Mouse (Mus musculus) cerebellum, adult (tissue): ENCODE measurements at regions not wholly inside any gene's neighbourhood (a gene's known extent, or its start where the extent isn't known, plus 50 kb on each side); places are given as distances from the start of the nearest gene placed in this dataset.

Experiments used
- ATAC-seq: cut with Nextera tagmentation; 2 replicates; pipeline ENCODE4 v1.9.2; 2017; ENCODE audit warnings: mild to moderate bottlenecking, moderate library complexity, mixed read lengths; ENCODE audit not compliant: insufficient number of reproducible peaks, low FRiP score, low TSS enrichment

- ATAC-seq = no peak
These were observed 601.7 kb upstream of the Tenm3 start for GRCm38 (mm10) chr8:49445444-49445843.

DNA sequence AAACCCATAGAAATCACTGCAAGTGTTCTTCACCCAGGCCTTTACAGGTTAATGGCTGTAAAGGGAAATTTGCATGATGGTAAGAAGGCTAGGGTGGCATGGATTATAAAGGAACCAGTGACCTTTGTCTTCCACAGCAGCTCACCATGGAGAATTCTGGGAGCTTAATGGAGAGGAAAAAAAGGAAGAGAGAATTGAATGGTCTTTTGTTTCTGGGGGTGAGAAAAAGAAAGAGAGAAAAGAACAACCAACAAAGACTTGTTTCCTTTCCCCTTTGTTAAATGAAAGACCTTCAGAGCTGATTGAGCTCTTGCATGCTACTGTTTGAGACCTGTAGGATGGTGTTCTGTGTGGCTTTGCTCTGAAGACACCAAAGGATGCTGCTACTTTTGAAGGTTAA lies 597.5 kb upstream of the Tenm3 start:
- no peak for ATAC-seq

DNA sequence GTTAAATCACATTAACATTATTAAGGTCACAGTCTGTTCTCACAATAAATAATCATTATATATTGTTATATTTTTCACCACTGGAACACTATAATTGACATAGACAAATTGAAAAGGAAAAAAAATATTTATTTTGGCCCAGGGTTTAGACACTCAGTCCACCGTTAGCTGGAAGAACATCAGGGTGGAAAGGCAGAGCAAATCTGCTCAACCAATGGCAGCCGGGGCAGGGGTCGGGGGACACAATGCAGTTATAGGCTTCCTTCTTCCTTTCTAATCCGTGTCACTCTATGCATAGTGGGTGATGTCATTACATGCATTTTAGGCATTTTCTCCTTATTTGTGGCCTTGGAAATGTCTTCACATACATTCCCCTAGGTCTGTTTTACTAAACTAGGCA lies 552.8 kb upstream of the Tenm3 start:
- no peak for ATAC-seq

- no peak for ATAC-seq
These were observed 551.3 kb upstream of the Tenm3 start for GRCm38 (mm10) chr8:49395029-49395428.

- no peak for ATAC-seq
These were observed 545.8 kb upstream of the Tenm3 start for GRCm38 (mm10) chr8:49389525-49389924.

DNA sequence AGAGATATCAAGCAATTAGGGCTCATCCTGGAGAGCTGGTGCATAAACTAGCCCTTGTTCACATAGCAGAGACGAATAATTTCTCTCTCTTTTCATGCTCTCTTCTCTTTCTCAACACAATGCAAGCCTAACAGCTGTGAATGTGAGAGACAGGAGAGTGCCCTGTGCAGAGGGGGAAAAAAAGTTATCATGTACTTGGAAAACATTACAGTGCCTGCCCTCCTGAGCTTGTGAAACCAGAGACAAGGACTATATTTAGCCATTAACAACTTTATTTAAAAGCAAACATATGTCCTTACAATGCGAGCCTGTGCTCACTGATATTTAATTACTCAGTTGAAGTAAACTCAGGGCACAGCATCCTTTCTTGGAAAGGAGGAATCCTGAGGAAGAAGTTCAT lies 543.8 kb upstream of the Tenm3 start:
- ATAC-seq = no peak

DNA sequence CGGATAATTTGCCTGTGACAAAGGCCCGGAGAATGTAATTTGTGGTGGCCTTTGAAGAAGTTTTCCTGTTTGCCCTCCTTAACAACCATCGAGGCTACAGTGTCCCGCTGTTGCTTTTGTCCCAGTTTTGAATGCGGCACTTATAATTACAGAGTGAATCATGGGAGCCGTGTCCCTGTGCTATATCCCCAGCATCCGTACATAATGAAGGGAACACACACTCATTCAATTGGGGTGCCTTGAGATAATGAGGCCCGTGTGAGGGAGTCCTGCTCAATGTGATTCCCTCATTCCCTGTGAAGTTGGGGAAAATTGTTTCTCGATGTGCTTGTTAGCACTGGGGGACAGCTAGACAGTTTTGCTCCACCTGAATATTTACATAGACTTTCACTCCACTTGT lies 528.9 kb upstream of the Tenm3 start:
- ATAC-seq = no peak

DNA sequence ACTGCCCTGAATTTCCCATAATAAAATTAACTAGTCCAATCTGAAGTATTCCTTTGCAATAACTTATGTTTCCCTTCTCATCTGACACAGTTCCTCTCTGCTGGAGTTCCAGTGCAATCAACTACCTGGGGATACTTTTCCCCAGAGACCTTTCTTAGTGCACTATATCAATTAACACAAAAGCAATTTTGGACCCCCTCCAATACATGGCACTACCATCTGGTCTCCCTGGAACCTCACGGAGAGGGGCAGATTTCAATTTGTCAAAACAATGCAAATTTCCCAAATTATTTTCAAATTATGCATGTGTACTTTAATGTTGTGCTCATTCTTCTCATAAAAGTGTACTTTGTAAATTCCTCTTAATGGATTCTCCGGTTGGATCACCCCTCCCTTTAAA lies 518.9 kb upstream of the Tenm3 start:
- no peak for ATAC-seq

- ATAC-seq = no peak
These were observed 517.7 kb upstream of the Tenm3 start for GRCm38 (mm10) chr8:49361443-49361842.

DNA sequence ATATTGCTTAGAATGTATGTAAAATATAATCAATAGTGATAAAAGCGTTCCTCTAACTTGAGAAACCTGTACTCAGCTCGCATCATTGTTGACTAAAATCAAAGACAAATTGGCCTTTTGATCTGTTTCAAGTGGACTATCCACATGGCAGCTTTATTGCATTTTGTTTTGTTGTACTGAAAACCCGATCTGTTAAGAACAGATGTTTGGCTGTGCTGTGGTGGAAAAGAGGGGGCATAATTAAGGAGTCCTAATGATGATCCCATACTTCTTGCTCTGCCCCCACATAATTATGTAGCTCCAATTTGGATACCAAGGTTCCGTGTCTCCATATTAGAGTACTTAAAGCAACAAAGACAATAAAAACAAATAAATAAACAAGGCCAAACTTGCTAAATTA lies 516.4 kb upstream of the Tenm3 start:
- ATAC-seq = no peak

DNA sequence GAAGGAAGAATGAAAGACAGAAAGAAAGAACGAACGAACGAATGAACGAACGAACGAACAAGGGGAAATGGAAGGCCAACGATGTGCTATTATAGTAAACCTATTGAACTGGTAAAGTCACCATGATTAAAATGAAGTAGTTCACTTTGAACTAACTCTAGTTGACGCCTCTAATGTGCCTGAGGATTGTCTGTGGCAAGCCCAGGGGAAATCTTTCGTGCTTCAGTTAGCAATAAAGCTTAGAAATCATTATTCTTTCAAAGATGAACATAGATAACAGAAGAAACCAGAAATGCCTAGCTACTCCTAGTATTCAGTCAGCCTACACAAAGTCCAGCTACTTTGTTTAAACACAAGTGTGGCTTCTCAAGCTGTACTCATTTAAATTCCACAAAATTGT lies 515.9 kb upstream of the Tenm3 start:
- no peak for ATAC-seq

DNA sequence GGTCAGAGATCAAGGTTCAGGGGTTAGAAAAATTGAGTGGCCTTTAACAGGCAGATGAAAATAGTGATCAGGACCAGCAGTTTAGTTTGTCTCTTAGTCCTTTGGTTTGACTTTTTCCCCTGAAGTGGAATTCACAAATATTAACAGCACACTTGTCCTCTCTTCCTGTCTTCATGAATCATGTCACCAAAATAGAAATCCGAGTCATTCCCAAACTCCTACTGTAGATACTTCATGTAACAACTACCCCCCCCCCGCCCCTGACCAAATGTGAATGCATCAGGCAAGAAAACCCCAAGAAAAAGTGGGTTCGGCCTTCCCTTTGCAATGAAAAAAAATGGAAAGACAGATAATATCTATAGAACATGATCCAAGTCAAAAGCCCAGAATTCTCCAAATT lies 504.9 kb upstream of the Tenm3 start:
- ATAC-seq = no peak

GRCm38 (mm10) chr8:49338716-49339115 lies 495.0 kb upstream of the Tenm3 start:
- ATAC-seq = no peak

- no peak for ATAC-seq
These were observed 483.2 kb upstream of the Tenm3 start for GRCm38 (mm10) chr8:49326980-49327379.

DNA sequence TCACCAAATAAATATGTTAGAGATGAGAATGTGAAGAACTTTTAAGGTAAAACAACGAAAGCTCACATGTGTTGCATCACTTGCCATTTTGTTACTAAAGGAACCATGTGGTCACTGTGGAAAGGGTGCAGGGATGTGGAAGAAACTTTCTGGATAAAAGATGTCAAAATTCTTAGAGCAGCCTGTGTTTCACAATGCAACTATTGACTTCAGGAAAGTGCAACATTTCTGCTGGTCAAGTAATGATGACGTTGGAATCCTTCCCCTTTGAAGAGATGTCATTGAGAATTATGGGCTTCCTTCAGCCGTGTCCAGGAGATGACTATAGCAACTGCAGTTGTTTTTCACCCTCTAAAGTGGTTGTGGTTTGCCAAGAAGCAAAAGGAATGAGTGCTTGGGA lies 477.7 kb upstream of the Tenm3 start:
- no peak for ATAC-seq

DNA sequence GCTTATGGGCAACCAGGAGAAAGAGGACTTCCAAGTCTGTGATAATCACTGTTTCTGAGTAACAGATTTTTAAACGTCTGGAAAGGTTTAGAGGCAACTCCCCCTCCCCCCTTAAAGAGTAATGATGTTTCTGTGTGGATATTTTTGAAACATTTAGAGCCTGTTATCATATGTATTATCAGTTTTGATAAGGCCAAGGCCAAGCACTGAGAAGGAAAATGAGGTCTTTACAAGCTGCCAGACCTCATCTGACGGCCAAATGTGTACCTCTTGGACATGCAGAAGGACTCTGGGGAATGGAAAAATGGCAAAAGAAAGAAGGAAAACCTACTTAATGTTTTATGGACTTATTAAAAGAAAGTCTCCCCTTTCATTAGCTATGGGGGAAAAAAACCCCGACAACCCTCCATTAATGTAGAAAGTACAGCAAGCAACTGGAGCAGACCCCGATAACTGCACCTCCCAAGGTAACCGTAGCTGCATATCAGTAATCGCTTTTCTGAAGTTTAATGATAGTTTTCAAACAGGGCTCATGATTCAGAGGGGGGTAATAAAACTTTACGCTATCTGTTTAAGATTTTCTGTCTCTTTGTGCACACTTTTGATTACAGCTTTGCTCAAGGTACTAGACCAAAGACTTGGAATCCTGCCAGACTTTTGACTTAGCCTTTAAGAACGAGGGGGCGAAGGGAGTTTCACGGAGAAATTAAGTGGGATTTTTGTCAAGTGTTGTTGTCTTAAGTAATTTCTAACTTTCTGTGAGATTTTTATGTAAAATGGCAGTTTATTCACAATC lies 469.9 kb upstream of the Tenm3 start:
- no peak for ATAC-seq

DNA sequence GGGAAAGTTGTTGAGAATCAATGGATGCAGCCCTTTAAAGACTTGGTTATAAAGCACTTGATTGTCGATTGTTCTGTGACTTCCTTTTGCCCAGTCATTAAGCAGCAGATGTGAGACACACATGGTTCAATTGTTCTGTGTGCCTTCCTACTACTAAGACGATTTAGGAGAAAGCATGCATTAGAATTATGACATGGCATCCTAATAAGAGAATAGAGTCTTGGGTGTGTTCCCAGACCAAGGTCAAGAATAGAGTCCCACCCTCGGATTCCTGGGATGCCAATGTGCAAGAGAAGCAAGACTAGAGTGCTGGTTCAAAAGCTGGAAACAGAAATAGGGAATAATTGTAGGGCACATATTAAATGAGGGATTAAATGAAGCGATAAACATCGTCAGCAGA lies 469.1 kb upstream of the Tenm3 start:
- no peak for ATAC-seq

- no peak for ATAC-seq
These were observed 438.6 kb upstream of the Tenm3 start for GRCm38 (mm10) chr8:49282401-49282800.

GRCm38 (mm10) chr8:49281254-49281653 lies 437.5 kb upstream of the Tenm3 start:
- no peak for ATAC-seq

DNA sequence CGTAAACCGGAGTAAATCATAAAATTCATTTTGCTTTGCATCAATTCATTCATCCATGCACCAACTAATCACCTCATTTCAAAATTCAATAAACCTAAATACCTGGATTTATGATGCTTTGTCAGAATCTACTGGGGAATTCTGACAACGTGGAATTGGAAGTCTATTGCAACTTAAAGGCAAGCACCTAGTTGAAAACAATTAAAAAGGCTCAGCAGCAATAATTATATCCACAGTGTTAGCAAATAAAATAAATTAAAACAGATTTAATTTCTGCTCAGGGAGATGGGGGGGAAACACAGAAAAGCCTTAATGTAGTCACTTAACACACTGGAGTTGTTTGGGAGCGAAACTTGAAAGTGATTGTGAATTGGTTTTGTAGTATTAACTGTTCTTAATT lies 430.3 kb upstream of the Tenm3 start:
- no peak for ATAC-seq

- no peak for ATAC-seq
These were observed 429.4 kb upstream of the Tenm3 start for GRCm38 (mm10) chr8:49273109-49273508.

DNA sequence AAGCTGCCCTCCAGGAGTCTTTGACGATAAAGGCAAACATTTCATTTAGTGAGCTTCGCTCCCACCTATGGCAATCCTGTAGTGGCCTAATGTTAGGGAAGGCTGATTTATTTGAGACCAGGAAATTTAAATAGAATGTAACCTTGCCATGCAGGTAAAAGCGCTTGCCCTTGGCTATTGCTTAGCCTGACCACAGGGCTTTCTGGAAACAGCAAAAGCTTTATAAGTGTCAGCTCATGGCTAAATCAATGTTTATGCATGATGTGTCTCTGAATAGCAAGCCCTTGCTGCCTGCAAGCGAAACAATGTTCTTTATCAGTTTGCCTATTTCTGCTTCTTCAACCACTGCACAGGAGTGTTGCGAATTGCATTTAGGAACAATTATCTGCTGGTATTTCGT lies 419.7 kb upstream of the Tenm3 start:
- no peak for ATAC-seq

DNA sequence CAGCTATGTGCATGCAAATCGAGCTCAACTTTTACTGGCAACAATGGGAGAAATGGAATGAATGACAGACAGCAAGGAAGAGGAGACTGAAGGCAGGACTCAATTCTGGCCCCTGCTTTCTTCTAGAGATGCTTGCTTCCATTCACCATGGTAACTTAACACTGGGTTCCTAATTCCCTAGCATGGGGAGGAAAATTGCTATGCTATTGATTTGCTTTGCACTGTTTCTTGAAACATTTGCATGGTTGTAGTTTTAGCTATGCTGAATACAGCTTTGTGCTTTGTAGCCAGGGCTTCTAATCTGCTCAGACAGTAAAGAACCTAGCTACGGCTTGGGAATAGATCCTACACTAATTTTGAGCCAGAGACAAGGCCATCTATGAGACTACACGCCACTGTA lies 419.0 kb upstream of the Tenm3 start:
- ATAC-seq = no peak
